Mouse (Mus musculus): ENCODE data around the gene Arhgap11a. TPM values are rescaled to one million over a fixed set of nuclear protein-coding genes. Genes with fewer than 3 reads are reported as not detected.
A peak's percentile ranks its signal among the peaks of the same experiment; 100 is the strongest.

The Arhgap11a gene
- total and polyA plus RNA-seq, 3 experiments: 24.3 to 43.1 (median 29.7) TPM

DNA sequence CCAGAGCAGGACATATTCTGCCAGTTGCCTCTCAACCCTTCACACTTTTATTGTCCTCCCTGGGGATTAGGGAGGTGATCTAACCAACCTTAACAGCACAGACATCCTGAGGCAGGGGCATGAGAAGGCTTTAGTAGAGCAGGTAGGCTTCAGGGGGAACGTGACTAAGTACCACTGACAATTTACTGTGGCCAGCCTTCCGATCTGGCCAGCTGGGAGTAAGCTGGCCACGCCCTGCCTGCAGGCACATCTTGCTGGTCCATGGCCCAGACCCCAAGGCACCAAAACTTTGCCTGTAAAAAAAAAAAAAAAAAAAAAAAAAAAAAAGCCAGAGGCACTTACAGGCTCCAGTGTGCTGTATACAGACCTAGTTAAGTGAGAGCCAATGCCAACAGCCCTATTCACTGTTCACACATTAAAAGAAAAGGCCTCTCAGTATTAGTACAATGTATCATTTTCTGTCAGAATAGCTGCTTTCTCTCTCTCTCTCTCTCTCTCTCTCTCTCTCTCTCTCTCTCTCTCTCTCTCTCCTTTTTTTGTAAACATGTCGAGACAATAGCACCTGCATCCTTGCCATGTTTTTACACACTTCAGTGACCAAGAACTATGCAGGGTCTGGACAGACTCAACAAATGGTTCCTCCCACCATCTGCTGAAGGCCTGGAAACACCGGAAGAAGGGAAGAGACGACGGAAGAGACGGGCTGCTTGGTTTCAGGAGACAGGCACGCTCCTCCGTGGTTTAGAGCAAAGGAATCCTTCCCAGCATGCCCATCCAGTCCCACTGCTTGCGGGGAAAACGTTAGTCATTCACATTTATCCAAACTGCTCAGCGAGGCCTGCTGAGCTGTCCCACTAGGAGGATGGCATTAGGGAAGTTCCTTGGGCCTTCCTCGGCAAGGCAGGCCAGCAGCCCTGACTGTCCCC is 30.5 kb downstream of the Arhgap11a start:
- no peak for DNase-seq (ENCODE audit: low read depth, low spot score)
- Histone ChIP-seq H3K9ac (ENCODE audit: control insufficient read depth, low read depth, low read length, poor library complexity, severe bottlenecking) (no peak overlapping the region), H3K4me3 (ENCODE audit: control insufficient read depth in 1 of 2, insufficient read depth in 1 of 2, low read depth in 2 of 2, low read length in 2 of 2) (no peak overlapping the region), H3K27ac (ENCODE audit: control insufficient read depth, low read depth, low read length) (no peak overlapping the region), H3K4me1 (ENCODE audit: control insufficient read depth in 1 of 2, insufficient read depth in 2 of 2, low read length in 2 of 2) (no peaks in the 10 kb centered on the region), H3K79me2 (ENCODE audit: control insufficient read depth, insufficient read depth, low read length, poor library complexity) (no peaks in the 10 kb centered on the region), H3K36me3 (ENCODE audit: control insufficient read depth in 1 of 2, insufficient read depth in 2 of 2, low read length in 2 of 2) (no peaks in the 10 kb centered on the region), H3K9me3 (replicated peaks; ENCODE audit: insufficient read depth, low read length) (no peaks in the 10 kb centered on the region), H3K27me3 (ENCODE audit: control insufficient read depth in 1 of 2, insufficient read depth in 2 of 2, low read length in 2 of 2) (no peaks in the 10 kb centered on the region)
- no peak for TF ChIP-seq SMC3 (IDR thresholded peaks at IDR 0.05; ENCODE audit: low read depth, low read length)
- TF ChIP-seq ZMIZ1 (IDR thresholded peaks at IDR 0.05; ENCODE audit: low read depth, low read length): no peak
- TF ChIP-seq MAX (IDR thresholded peaks at IDR 0.05; ENCODE audit: low read length): no peak
- no peak for TF ChIP-seq MYC (IDR thresholded peaks at IDR 0.05; ENCODE audit: low read depth, low read length)
- no peak for TF ChIP-seq GATA1 (IDR thresholded peaks at IDR 0.05; ENCODE audit: low read depth, low read length)
- no peak for TF ChIP-seq CHD1 (IDR thresholded peaks at IDR 0.05; ENCODE audit: low read depth, low read length)
- no peak for TF ChIP-seq GABPA (IDR thresholded peaks at IDR 0.05; ENCODE audit: low read depth, low read length)
- no peak for TF ChIP-seq E2F4 (IDR thresholded peaks at IDR 0.05; ENCODE audit: borderline replicate concordance, low read depth, low read length)
- TF ChIP-seq MAZ (IDR thresholded peaks at IDR 0.05; ENCODE audit: low read depth, low read length): no peak
- no peak for TF ChIP-seq BHLHE40 (IDR thresholded peaks at IDR 0.05; ENCODE audit: borderline replicate concordance, low read depth, low read length)
- no peak for TF ChIP-seq POLR2A (IDR thresholded peaks at IDR 0.05; ENCODE audit: control insufficient read depth in 1 of 2, insufficient read depth in 1 of 2, low read depth in 1 of 2, low read length in 2 of 2, poor library complexity in 1 of 2)
- no peak for TF ChIP-seq TCF12 (IDR thresholded peaks at IDR 0.05; ENCODE audit: low read depth, low read length)
- TF ChIP-seq KAT2A (conservative IDR thresholded peaks at IDR 0.05; ENCODE audit: low read depth, low read length): no peak
- TF ChIP-seq EP300 (IDR thresholded peaks at IDR 0.05; ENCODE audit: low read depth in 1 of 2, low read length in 2 of 2): no peak
- no peak for TF ChIP-seq HCFC1 (IDR thresholded peaks at IDR 0.05; ENCODE audit: low read depth, low read length)
- TF ChIP-seq TBP (IDR thresholded peaks at IDR 0.05; ENCODE audit: low read depth, low read length): no peak

GRCm38 (mm10) chr2:113807640-113808039 is 40.8 kb downstream of the Arhgap11a start:
- Histone ChIP-seq H3K4me3 (ENCODE audit: control insufficient read depth in 1 of 2, insufficient read depth in 1 of 2, low read depth in 2 of 2, low read length in 2 of 2) (no peak overlapping the region), H3K9ac (ENCODE audit: control insufficient read depth, low read depth, low read length, poor library complexity, severe bottlenecking) (no peak overlapping the region), H3K9me3 (replicated peaks; ENCODE audit: insufficient read depth, low read length) (no peaks in the 10 kb centered on the region), H3K27ac (ENCODE audit: control insufficient read depth, low read depth, low read length) (no peak overlapping the region), H3K4me1 (ENCODE audit: control insufficient read depth in 1 of 2, insufficient read depth in 2 of 2, low read length in 2 of 2) (no peaks in the 10 kb centered on the region), H3K36me3 (ENCODE audit: control insufficient read depth in 1 of 2, insufficient read depth in 2 of 2, low read length in 2 of 2) (no peaks in the 10 kb centered on the region), H3K79me2 (ENCODE audit: control insufficient read depth, insufficient read depth, low read length, poor library complexity) (no peaks in the 10 kb centered on the region), H3K27me3 (ENCODE audit: control insufficient read depth in 1 of 2, insufficient read depth in 2 of 2, low read length in 2 of 2) (no peaks in the 10 kb centered on the region)
- TF ChIP-seq CTCF (IDR thresholded peaks at IDR 0.05 in 2 of 3, conservative IDR thresholded peaks at IDR 0.05 in 1 of 3; ENCODE audit: control insufficient read depth in 1 of 3, insufficient read depth in 1 of 3, low read depth in 2 of 3, low read length in 3 of 3, poor library complexity in 1 of 3, severe bottlenecking in 1 of 3) (peak; percentile 74 to 85 (median 84)), HCFC1 (IDR thresholded peaks at IDR 0.05; ENCODE audit: low read depth, low read length) (no peak), SMC3 (IDR thresholded peaks at IDR 0.05; ENCODE audit: low read depth, low read length) (peak; percentile 73), RAD21 (IDR thresholded peaks at IDR 0.05; ENCODE audit: low read depth, low read length) (peak; percentile 82), USF2 (IDR thresholded peaks at IDR 0.05; ENCODE audit: borderline replicate concordance in 1 of 2, insufficient read depth in 1 of 2, low read depth in 1 of 2, low read length in 2 of 2) (no peak), ZC3H11A (IDR thresholded peaks at IDR 0.05; ENCODE audit: low read depth, low read length) (peak; percentile 61)
- peak; percentile 58 for DNase-seq (ENCODE audit: low read depth, low spot score)
